Mouse (Mus musculus): ENCODE data around the gene Natd1.

Gene Natd1

DNA sequence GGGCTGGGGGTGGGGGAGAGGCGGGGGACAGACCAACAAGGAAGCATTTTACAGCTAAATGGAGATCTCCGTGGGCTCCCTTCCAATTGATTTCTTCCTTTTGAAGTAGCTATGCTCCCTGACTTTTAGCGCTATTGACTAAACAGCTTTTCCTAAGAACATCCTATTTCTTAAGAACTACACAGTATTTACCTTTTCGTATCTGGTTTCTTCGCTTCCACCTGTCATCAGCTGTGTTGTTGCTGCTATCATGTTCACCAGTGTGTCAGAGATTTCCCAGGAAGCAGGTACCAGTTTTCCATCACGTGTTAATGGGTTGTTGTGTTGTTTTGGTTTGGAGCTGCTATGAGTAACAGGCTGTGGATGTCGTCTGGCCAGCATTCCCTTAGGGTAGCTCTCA lies at the start of gene Natd1:
TSS of gene Natd1 (minus strand) at position 260 of the 400 bp plus-strand sequence.
- DNase-seq, result no peak

- no peak for DNase-seq
Measured at GRCm38 (mm10) chr11:60962709-60963108, 48.2 kb upstream of the Natd1 start.

DNA sequence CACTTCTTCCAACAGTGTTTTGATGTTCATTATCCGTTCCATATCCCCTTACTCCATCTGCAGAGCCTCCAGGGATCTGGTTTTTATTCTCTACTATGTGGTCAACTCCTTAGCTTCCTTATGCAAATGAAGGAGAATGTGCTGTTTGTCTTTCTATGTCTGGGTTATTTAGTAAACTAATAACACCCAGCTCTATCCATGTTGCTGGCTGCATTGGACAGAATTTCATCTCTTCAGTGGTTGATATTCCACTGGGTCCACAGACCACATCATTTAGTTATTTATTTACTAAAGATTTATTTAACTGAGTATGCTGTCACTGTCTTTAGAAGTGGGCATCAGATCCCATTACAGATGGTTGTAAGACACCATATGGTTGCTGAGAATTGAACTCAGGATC lies 46.6 kb upstream of the Natd1 start:
- DNase-seq, result no peak

DNA sequence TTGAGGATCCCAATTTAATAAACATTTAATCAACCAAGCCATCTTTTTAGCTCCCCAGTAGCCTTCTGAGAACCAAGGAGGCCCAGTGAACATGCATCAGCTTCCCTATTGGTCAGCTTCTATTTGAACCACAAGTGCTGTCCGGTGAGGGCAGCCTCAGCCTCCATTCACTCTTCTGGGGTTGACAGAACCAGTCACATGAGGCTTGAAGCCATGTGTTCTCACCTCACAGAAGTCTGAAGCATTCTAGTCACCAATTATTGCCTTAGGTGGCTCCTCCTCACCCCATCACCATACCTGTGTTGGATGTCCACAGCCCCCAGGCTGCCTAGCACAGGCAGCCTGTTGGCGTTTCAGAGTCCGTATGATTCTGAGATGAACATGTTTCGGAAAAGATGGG lies 44.4 kb upstream of the Natd1 start:
- no peak for DNase-seq

DNA sequence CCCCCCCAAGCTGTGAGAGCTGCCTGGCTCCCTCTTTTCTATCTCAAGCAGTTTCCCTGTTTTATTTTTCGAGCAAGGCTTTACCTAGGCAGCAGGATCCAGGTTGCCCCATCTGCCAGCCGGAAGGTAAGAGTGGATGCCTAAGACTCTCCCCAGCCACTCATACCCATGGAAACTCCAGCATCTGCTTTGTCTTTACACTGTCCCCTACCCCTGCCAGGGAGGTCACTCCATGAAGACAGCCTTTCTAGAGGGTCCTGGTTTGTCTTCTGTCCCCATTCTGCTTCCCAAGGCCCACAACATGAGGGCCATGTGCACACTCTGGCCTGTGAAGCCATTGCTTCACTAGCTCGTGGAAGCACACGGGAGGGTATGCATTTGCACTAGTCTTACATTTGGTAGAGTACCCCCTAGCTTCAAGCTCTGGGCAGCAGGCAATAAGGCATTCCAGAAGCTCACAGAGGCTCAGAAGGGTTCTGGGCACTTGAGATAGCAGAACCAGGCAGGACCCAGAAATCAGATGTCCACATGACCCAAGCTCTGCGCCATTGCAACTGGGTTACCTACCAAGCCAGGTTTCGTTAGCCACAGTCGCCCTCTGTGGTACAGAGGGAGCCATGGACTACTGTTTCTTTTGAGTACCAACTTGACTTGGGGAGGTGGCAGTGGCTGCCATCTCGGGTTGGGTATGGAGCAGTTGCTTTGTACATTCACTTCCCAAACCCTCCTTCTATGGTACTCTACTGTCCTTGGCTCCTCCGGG lies 41.3 kb upstream of the Natd1 start:
- DNase-seq, result no peak

DNA sequence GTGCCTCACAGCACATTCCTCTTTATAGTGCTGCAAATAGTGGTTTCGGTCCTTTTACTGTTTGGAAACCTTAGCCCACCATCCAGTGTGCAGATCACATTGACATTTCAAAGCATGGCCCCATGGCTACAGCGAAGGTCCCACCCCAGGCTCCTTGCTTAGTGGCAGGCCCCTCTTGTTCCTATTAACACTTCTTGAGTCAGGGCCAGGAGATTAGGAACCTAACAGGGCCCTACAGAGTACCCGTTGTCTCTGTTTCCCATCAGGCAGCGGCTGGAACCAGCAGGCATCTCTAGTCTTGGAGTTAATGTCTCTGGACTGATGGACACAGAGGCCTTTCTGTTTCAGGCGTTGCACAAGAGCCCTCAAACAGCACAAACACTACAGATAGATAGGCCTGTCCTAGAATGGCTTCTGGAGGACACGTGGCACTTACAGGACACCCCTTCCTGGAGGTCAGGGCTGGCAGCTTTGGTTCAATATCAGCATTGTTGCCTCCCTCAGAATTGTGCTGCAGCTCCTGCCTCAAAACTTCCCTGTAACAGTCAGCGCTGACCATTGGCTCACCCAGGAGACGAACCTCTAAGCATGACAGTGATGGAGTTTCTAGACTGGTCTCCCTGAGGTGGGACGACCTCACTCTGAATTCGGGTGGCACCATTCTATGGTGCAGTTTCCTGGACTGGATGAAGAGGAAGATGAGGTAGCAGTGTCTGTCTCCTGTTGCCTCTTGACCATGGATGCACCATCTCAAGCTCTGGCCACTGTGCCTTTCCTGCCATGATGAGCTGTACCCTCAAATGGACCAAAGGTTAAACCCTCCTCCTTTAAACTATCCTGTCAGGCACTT lies 39.9 kb upstream of the Natd1 start:
- no peak for DNase-seq

DNA sequence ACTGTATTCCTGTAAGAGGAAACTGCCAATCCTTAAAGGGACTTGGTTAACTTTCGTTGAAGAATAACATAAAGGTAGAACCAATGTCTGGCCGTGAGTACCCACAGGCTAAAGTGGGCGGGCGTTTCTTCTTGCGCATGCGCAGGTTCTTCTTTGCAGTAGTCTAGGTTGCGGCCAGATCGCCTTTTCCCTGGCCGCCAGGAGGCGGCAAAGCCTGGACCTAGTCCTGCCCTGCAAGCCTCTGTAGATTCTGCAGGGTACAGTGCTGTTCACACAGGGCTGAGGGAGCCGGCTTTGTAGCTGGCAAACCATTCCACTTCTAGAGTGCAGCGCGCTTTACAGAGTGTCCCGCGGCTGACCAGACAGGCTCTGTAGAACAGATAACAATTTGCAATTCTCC lies 39.3 kb upstream of the Natd1 start:
- peak; percentile 96 for DNase-seq

DNA sequence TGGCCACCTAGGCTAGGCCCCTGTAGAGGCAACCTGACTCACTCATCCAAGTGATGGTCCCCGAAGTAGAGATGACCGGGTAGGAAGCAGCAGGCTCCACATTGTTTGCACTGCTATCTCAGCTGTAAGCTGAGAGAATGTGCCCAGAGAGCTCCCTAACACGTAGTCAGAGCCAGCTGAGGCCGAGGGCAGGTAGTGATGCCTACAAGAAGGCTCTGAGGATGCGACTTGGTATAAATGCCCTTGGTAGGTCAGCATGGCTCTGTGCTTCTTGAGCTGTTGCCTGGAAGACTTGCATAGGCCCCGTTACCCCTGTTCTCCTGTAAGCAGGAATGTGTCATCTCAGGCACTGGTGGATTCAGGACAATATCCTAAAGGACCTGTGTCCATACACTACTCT lies 38.4 kb upstream of the Natd1 start:
- DNase-seq, result no peak

DNA sequence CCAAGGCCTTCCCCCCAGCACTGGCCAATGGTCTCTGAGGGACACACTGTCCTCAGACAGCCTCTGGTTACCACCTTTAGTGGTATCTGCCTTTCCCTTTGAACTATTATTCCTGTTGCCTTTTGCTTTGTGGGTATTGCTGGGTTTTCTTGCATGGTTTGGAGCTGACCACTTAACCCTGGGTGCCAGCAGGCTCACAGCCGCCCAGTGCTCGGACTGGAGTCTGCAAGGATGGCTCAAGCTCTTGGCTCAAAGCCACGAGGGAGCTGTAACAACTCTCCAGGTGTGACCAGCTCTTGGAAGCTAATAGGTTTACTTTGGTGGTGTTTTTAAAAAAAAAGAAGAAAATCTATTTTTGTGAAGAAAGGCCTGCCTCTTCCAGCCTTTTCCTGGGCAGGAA lies 37.8 kb upstream of the Natd1 start:
- DNase-seq, result peak; percentile 34

GRCm38 (mm10) chr11:60951896-60952295 lies 37.3 kb upstream of the Natd1 start:
- DNase-seq, result no peak

DNA sequence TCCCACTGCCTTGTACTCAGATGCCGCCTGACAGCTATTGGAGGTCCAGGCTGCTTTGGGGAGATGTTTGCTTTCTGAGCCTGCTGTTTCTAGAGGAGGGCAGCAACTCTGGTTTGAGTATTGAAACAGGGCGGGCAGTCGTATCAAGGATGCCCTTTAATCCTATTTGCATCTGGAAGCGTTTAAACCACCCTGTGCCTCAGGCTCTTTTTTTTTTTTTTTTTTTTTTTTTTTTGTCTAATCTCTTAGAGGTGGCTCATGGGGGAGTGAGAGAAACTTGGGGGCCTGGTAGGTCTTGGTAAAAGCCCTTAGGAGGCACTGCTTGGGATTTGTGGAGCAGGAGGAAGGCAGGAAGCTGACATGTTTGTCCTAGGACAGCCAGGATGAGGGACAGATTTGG lies 30.5 kb upstream of the Natd1 start:
- no peak for DNase-seq

- no peak for DNase-seq
Measured at GRCm38 (mm10) chr11:60942263-60943015, 27.9 kb upstream of the Natd1 start.

GRCm38 (mm10) chr11:60941370-60941769 lies 26.8 kb upstream of the Natd1 start:
- DNase-seq, result peak; percentile 70

DNA sequence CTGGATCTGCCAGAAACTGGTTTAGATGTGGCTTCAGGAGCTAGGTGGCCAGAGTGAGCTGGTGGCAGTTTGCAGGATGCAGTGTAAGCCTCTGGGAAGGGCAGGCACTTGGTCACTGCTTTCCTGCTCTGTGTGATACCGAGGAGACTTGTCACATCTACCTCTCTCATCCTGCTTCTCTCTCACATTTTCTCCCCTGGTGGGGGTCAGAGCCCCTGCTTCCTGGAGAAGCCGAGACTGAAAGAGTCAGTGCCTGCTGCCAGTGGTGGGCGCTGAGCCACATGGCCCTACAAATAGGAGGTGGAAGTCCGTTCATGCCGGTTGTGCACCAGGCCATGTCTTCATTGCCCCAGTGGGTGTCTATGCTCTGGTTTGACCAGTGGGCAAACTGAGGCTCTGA lies 26.0 kb upstream of the Natd1 start:
- DNase-seq, result peak; percentile 35

DNA sequence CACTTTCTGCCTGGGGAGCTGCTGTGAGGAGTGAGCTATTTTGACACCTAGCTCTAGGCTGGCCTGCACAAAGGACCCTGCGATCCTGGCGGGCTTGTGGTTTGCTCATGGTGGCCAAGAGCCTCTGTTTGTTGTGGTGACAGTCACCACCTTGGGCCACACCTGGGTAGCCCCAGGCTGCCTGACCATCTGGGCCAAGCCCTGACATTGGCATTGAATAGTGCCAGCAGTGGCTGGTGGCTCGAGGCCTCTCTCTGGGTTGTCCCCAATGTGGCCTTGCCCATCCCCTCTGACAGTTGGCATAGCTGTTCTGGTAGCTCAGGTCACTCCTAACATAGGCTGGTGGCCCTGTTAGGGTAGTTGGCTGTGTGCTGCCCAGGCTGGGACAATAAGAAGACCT lies 24.9 kb upstream of the Natd1 start:
- no peak for DNase-seq

DNA sequence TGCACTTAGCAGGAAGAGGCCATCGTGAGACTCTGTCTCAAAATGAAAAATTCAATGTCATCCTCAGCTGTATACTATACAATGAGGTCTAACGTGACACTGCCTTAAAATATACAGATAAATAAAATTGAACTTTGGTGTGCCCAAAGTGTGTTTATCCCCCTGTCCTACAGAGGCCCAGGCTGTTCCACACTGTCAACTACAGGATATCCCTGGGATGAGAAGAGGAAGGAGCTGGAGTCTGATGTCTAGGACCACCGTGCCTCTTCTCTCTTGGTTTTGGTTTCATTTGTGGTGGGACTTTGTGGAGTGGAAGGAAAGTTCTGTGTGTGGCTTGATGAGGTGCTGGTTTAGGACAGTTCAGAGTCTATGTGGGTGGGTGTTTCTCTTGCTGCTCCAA lies 23.1 kb upstream of the Natd1 start:
- DNase-seq, result no peak

DNA sequence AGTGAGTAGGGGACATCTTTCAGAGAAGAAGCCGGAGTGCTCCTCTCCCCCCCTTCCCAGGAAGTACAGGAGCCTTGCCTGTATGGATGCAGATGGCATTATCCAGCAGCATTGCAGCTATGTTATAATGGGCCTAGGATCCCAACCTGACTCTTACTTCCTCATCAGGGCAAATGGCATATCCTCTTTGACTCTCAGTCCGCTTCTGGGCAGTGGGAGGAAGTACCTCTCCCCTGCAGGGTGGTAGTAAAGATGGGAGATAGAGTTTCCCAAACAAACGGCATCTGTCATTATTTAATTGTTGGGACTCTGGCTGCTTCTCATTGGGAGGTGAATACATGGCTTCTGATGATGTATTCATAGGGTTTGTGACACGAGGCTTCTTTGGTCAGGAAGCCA lies 21.4 kb upstream of the Natd1 start:
- DNase-seq, result no peak

DNA sequence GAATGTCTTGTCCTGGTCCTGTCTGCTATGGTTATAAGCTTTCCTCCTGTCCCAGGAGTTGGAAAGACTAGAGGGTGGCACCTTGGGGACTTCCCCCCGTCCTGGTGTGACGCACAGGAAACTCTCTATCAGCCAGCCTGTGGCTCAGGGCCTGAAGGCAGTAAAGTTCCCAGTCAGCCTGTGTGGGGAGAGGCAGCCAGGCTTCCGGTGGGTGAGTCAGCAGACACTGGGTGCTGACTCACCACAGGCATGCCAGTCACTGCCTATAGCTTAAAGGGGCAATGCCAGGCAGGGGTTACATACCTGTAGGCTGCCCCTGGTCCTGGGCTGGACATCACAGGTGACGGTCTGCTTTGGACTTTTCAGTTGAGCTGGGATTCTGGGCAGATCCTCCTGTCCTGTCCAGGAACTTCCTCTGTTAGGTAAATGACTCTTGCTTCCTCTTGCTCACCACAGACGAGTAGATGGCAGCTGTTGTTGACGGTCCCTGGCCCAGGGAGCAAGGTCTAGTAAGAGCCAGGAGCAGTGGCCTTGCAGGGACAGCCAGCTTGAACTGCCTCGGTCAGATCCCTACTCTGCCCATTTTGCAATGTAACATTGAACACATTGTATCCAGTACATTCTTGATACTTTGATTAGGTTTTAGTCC lies 20.9 kb upstream of the Natd1 start:
- DNase-seq, result peak; percentile 75

DNA sequence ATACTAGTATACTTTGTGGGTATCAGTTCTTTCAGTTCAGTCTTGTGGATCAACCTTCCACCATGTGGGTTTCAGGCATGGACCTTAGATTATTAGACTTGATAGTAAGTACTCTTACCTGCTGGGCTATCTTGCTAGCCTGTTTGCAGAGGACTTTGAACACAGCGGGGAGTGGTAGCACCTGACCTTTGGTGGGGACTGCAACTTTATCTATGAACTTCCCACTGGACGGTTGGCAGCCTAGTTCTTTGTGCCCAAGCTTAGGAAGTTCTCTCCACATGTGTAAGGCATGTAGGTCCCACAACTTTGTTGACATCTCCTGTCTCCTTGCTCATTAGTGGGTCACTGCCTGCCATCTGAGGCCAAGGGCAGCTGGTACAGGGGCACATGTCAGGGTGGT lies 20.2 kb upstream of the Natd1 start:
- no peak for DNase-seq

GRCm38 (mm10) chr11:60933178-60933930 lies 18.8 kb upstream of the Natd1 start:
- DNase-seq, result peak; percentile 52

DNA sequence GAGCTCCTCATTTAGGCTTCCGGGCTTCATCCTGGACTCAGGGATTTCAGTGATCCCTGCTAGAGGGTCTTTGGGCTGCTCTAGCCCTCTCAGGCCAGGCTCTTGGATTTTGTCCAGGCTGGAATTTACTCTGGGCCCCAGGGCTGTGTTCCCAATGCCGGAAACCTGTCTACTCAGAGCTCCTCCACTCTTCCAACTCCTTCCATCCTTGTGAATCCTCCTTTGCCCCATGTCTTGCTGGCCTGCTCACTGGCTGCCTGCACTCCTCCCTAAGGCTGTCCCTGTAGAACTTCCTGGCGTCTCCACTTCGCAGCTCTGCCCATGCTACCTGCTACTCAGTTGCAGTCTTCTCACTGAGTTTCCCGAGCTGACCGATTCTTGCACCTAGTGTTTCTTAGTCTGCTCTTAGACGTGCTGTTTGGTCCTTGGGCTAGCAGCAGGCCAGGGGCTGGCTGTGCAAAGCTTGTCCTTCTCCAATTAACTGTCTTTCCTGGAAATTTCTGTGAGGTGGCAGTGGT lies 18.0 kb upstream of the Natd1 start:
- peak; percentile 26 for DNase-seq
